Mouse (Mus musculus) gastrocnemius, adult 18-20 months (tissue): ENCODE results near the gene Gm20489. TPM values are rescaled to one million over a fixed set of nuclear protein-coding genes. Genes with fewer than 3 reads are reported as not detected.

ENCODE experiments used
- DNase-seq: peaks from one replicate; pipeline ENCODE4 v3.0.0; 2021; ENCODE audit warnings: low spot score
- total RNA-seq, 2 experiments: library from RNA; stranded (reverse); gene quantifications; 2 replicates each; pipeline ENCODE4 v1.2.3; 2021

Gene Gm20489
- total RNA-seq, 2 experiments from 2014 or later, result not detected

- no peak for DNase-seq
These were observed 4.9 kb downstream of the Gm20489 start, which contains the start of gene Gm614 for GRCm38 (mm10) chrX:101263892-101264291. TSS of gene Gm614 (minus strand) at chrX:101263992.

- no peak for DNase-seq
These were observed 8.1 kb downstream of the Gm20489 start for GRCm38 (mm10) chrX:101260441-101261325.

GRCm38 (mm10) chrX:101256603-101257002 is 12.2 kb downstream of the Gm20489 start:
- DNase-seq, result no peak

- no peak for DNase-seq
These were observed 14.1 kb downstream of the Gm20489 start for GRCm38 (mm10) chrX:101254740-101255139.

- peak; percentile 87 for DNase-seq
These were observed 14.7 kb downstream of the Gm20489 start, which contains the start of gene Foxo4 for GRCm38 (mm10) chrX:101253952-101254729. TSS of gene Foxo4 (plus strand) at chrX:101254528.

GRCm38 (mm10) chrX:101245011-101245410 is 23.8 kb downstream of the Gm20489 start:
- no peak for DNase-seq

- DNase-seq, result no peak
These were observed 46.0 kb downstream of the Gm20489 start for GRCm38 (mm10) chrX:101222796-101223162.

GRCm38 (mm10) chrX:101221834-101222795 is 46.7 kb downstream of the Gm20489 start, which contains the start of gene Snx12:
TSS of gene Snx12 (minus strand) at chrX:101222563.
- DNase-seq, result peak; percentile 85

Other genes with a start within 250 kb of the Gm20489 start
- not detected for gene Tex11, start 209.4 kb downstream of the Gm20489 start, total RNA-seq
- not detected for gene Slc7a3, start 183.0 kb downstream of the Gm20489 start, total RNA-seq
- 10 to 100 TPM; 27.9 to 31.1 TPM for gene Snx12, start 46.5 kb downstream of the Gm20489 start, total RNA-seq
- 100 to 1,000 TPM; 124 to 135 TPM for gene Foxo4, start 14.5 kb downstream of the Gm20489 start, total RNA-seq
- gene Gm614, start 5.0 kb downstream of the Gm20489 start, total RNA-seq, result not detected
- gene Il2rg, start 768 bp downstream of the Gm20489 start, total RNA-seq, result 1 to 10 TPM; 1.1 to 1.6 TPM
- 10 to 100 TPM; 15.8 to 16.1 TPM for gene Med12, start 5.0 kb upstream of the Gm20489 start, total RNA-seq
- gene Nlgn3, start 30.1 kb upstream of the Gm20489 start, total RNA-seq, result under 1 TPM; 0.07 to 0.14 TPM
- gene Gjb1, start 107.4 kb upstream of the Gm20489 start, total RNA-seq, result under 1 TPM; 0.34 to 0.83 TPM
- gene Zmym3, start 151.8 kb upstream of the Gm20489 start, total RNA-seq, result 10 to 100 TPM in 1 of 2 experiments, 1 to 10 TPM in 1; 8.9 to 11.8 TPM
- gene Nono, start 160.3 kb upstream of the Gm20489 start, total RNA-seq, result 10 to 100 TPM; 36.1 to 52.8 TPM
- gene Itgb1bp2, start 180.1 kb upstream of the Gm20489 start, total RNA-seq, result 100 to 1,000 TPM; 154 to 155 TPM